Mouse (Mus musculus) retina, postnatal 7 days (tissue): ENCODE measurements at regions not wholly inside any gene's neighbourhood (a gene's known extent, or its start where the extent isn't known, plus 50 kb on each side); places are given as distances from the start of the nearest gene placed in this dataset.

ENCODE experiments used
- DNase-seq: peaks from one replicate; pipeline ENCODE4 v3.0.0-alpha.2; 2012; ENCODE audit warnings: low read depth, low spot score

- no peak for DNase-seq
Observed at GRCm38 (mm10) chr4:57362652-57363051, 61.0 kb upstream of the Ptpn3 start.

- peak; percentile 62 for DNase-seq
Observed at GRCm38 (mm10) chr4:57369736-57370373, 64.2 kb upstream of the Palm2 start.

- no peak for DNase-seq
Observed at GRCm38 (mm10) chr4:57377872-57378271, 56.2 kb upstream of the Palm2 start.

GRCm38 (mm10) chr4:57380063-57380800, 53.8 kb upstream of the Palm2 start:
- no peak for DNase-seq

GRCm38 (mm10) chr4:57381306-57381705, 52.7 kb upstream of the Palm2 start:
- no peak for DNase-seq
